Mouse (Mus musculus) forebrain, embryonic 14.5 days (tissue): ENCODE results near the gene Eea1. TPM values are rescaled to one million over a fixed set of nuclear protein-coding genes. Genes with fewer than 3 reads are reported as not detected.

Experiments used
- ATAC-seq: fragments of 200-750 bp; cut with Nextera tagmentation; 2 replicates; pipeline ENCODE4 v1.8.0; 2017; ENCODE audit warnings: mild to moderate bottlenecking, moderate library complexity
- DNase-seq: peaks from one replicate; pipeline ENCODE4 v3.0.0-alpha.2; 2015; ENCODE audit warnings: low spot score
- H3K27ac ChIP-seq: fragments of 300-500 bp; sonication (generic); 2 replicates; pipeline ENCODE4 v1.5.1; 2014; ENCODE audit warnings: low read depth, mild to moderate bottlenecking, control low read depth, low read length, moderate library complexity
- H3K27me3 ChIP-seq: fragments of 300-500 bp; sonication (generic); replicated peaks from 2 replicates; pipeline ENCODE4 v1.6.1; 2014; ENCODE audit warnings: low read length, control low read depth, mixed read lengths; ENCODE audit not compliant: control insufficient read depth, insufficient read depth
- H3K36me3 ChIP-seq: fragments of 300-500 bp; sonication (generic); 2 replicates; pipeline ENCODE4 v1.6.1; 2014; ENCODE audit warnings: low read length, control low read depth; ENCODE audit not compliant: control insufficient read depth, insufficient read depth
- H3K4me1 ChIP-seq: fragments of 300-500 bp; sonication (generic); 2 replicates; pipeline ENCODE4 v1.6.1; 2014; ENCODE audit warnings: antibody characterized with exemption, low read length, control low read depth; ENCODE audit not compliant: control insufficient read depth, insufficient read depth
- H3K4me2 ChIP-seq: fragments of 300-500 bp; sonication (generic); 2 replicates; pipeline ENCODE4 v1.6.1; 2014; ENCODE audit warnings: mild to moderate bottlenecking, control low read depth, low read length
- H3K4me3 ChIP-seq: fragments of 300-500 bp; sonication (generic); 2 replicates; pipeline ENCODE4 v1.5.1; 2014; ENCODE audit warnings: low read depth, low read length, control low read depth
- H3K9ac ChIP-seq: fragments of 300-500 bp; sonication (generic); 2 replicates; pipeline ENCODE4 v1.6.1; 2014; ENCODE audit warnings: mild to moderate bottlenecking, low read length, control low read depth, moderate library complexity
- H3K9me3 ChIP-seq: fragments of 300-500 bp; sonication (generic); replicated peaks from 2 replicates; pipeline ENCODE4 v1.6.1; 2016; ENCODE audit warnings: low read length, control low read depth, mixed read lengths; ENCODE audit not compliant: control insufficient read depth
- WGBS: fragments of 180-500 bp; shearing (Covaris S2); extraction: QIAGEN DNeasy Blood & Tissue Kit; methylation state at CpG from one replicate; pipeline ENCODE4 v1.1.7; 2014; 5-methylcytosine and 5-hydroxymethylcytosine counted together
- polyA plus RNA-seq: library from polyadenylated mRNA; unstranded; fragments of >200 nt; fragmentation: Nextera tagmentation; extraction: Ambion mirVana; gene quantifications from 2 replicates; pipeline ENCODE4 v1.2.1, GENCODE M21; 2014

Eea1 gene
- polyA plus RNA-seq, 1 experiment from 2014 or later, result 15.5 TPM

GRCm38 (mm10) chr10:95941768-95942425 lies 1.4 kb downstream of the Eea1 start:
- peak; percentile 3 for DNase-seq
- peak overlapping the region; percentile 79 for H3K4me3 ChIP-seq
- H3K4me1 ChIP-seq, result peaks cover 9% of the 10 kb centered on the region; the same call in 1 of the 2 replicates
- no peak overlapping the region for H3K27ac ChIP-seq
- H3K27me3 ChIP-seq, result no peaks in the 10 kb centered on the region
- no peaks in the 10 kb centered on the region for H3K9me3 ChIP-seq
- peak overlapping the region; percentile 78 for H3K4me2 ChIP-seq
- no peaks in the 10 kb centered on the region for H3K36me3 ChIP-seq
- 51% methylated on average over 6 of the region's 6 CpGs for whole genome bisulfite sequencing
- no peak for ATAC-seq
- peak overlapping the region; percentile 85; the same call in 1 of the 2 replicates for H3K9ac ChIP-seq

GRCm38 (mm10) chr10:95945086-95945485 lies 4.6 kb downstream of the Eea1 start:
- H3K4me3 ChIP-seq, result no peak overlapping the region
- DNase-seq, result no peak
- H3K27me3 ChIP-seq, result no peaks in the 10 kb centered on the region
- WGBS, result 97% methylated on average over 1 of the region's 1 CpGs
- no peak for ATAC-seq
- H3K4me1 ChIP-seq, result peaks cover 6% of the 10 kb centered on the region; the same call in 1 of the 2 replicates
- H3K9me3 ChIP-seq, result no peaks in the 10 kb centered on the region
- H3K27ac ChIP-seq, result no peak overlapping the region
- no peak overlapping the region for H3K4me2 ChIP-seq
- H3K36me3 ChIP-seq, result no peaks in the 10 kb centered on the region
- H3K9ac ChIP-seq, result no peak overlapping the region

- no peak overlapping the region for H3K9ac ChIP-seq
- H3K27me3 ChIP-seq, result no peaks in the 10 kb centered on the region
- 96% methylated on average over 3 of the region's 3 CpGs for WGBS
- no peaks in the 10 kb centered on the region for H3K36me3 ChIP-seq
- H3K9me3 ChIP-seq, result no peaks in the 10 kb centered on the region
- no peak overlapping the region for H3K4me3 ChIP-seq
- DNase-seq (no peak), ATAC-seq (no peak)
- no peaks in the 10 kb centered on the region for H3K4me1 ChIP-seq
- no peak overlapping the region for H3K4me2 ChIP-seq
- no peak overlapping the region for H3K27ac ChIP-seq
These were observed 9.0 kb downstream of the Eea1 start for GRCm38 (mm10) chr10:95949410-95949809.

GRCm38 (mm10) chr10:95950194-95950593 lies 9.7 kb downstream of the Eea1 start:
- DNase-seq, result no peak
- no peak overlapping the region for H3K4me2 ChIP-seq
- H3K9ac ChIP-seq, result no peak overlapping the region
- H3K36me3 ChIP-seq, result no peaks in the 10 kb centered on the region
- ATAC-seq, result no peak
- H3K9me3 ChIP-seq, result no peaks in the 10 kb centered on the region
- no peak overlapping the region for H3K27ac ChIP-seq
- WGBS, result 95% methylated on average over 5 of the region's 5 CpGs
- H3K4me1 ChIP-seq, result no peaks in the 10 kb centered on the region
- H3K4me3 ChIP-seq, result no peak overlapping the region
- no peaks in the 10 kb centered on the region for H3K27me3 ChIP-seq

GRCm38 (mm10) chr10:95950797-95951196 lies 10.3 kb downstream of the Eea1 start:
- H3K4me1 ChIP-seq, result no peaks in the 10 kb centered on the region
- no peak overlapping the region for H3K27ac ChIP-seq

GRCm38 (mm10) chr10:95951346-95951745 lies 10.9 kb downstream of the Eea1 start:
- H3K4me3 ChIP-seq, result no peak overlapping the region
- WGBS, result 65% methylated on average over 2 of the region's 2 CpGs
- H3K4me2 ChIP-seq, result no peak overlapping the region
- H3K4me1 ChIP-seq, result no peaks in the 10 kb centered on the region
- no peak for ATAC-seq
- no peak overlapping the region for H3K27ac ChIP-seq
- no peaks in the 10 kb centered on the region for H3K9me3 ChIP-seq
- DNase-seq, result peak; percentile 41
- no peaks in the 10 kb centered on the region for H3K36me3 ChIP-seq
- no peaks in the 10 kb centered on the region for H3K27me3 ChIP-seq
- no peak overlapping the region for H3K9ac ChIP-seq

More at GRCm38 (mm10) chr10:95950797-95951196, 10.3 kb downstream of the Eea1 start:
- H3K4me3 ChIP-seq, result no peak overlapping the region
- no peaks in the 10 kb centered on the region for H3K9me3 ChIP-seq
- 94% methylated on average over 4 of the region's 4 CpGs for WGBS
- ATAC-seq (no peak), DNase-seq (no peak)
- no peak overlapping the region for H3K9ac ChIP-seq
- no peaks in the 10 kb centered on the region for H3K36me3 ChIP-seq
- H3K4me2 ChIP-seq, result no peak overlapping the region
- no peaks in the 10 kb centered on the region for H3K27me3 ChIP-seq

GRCm38 (mm10) chr10:95956629-95957028 lies 16.2 kb downstream of the Eea1 start:
- Histone ChIP-seq H3K4me2 (no peak overlapping the region), H3K36me3 (no peaks in the 10 kb centered on the region), H3K27me3 (no peaks in the 10 kb centered on the region), H3K9me3 (no peaks in the 10 kb centered on the region), H3K27ac (no peak overlapping the region), H3K9ac (no peak overlapping the region), H3K4me1 (no peaks in the 10 kb centered on the region), H3K4me3 (no peak overlapping the region)
- WGBS, result 90% methylated on average over 2 of the region's 2 CpGs
- no peak for ATAC-seq
- no peak for DNase-seq

GRCm38 (mm10) chr10:95957574-95957973 lies 17.1 kb downstream of the Eea1 start:
- H3K27ac ChIP-seq, result no peak overlapping the region
- H3K4me2 ChIP-seq, result no peak overlapping the region
- H3K27me3 ChIP-seq, result no peaks in the 10 kb centered on the region
- DNase-seq, result no peak
- 72% methylated on average over 1 of the region's 1 CpGs for WGBS
- H3K4me1 ChIP-seq, result no peaks in the 10 kb centered on the region
- ATAC-seq, result no peak
- H3K4me3 ChIP-seq, result no peak overlapping the region
- no peaks in the 10 kb centered on the region for H3K36me3 ChIP-seq
- H3K9ac ChIP-seq, result no peak overlapping the region
- no peaks in the 10 kb centered on the region for H3K9me3 ChIP-seq

GRCm38 (mm10) chr10:95964679-95965078 lies 24.2 kb downstream of the Eea1 start:
- Histone ChIP-seq H3K4me2 (no peak overlapping the region), H3K36me3 (no peaks in the 10 kb centered on the region), H3K4me3 (no peak overlapping the region), H3K27ac (no peak overlapping the region), H3K9me3 (no peaks in the 10 kb centered on the region), H3K4me1 (no peaks in the 10 kb centered on the region), H3K9ac (no peak overlapping the region), H3K27me3 (no peaks in the 10 kb centered on the region)
- DNase-seq, result no peak
- no peak for ATAC-seq
- 97% methylated on average over 1 of the region's 1 CpGs for WGBS
